Mouse (Mus musculus) kidney, adult 2 months (tissue): Measurements from ENCODE around the gene Cryaa.

Experiments used
- CTCF ChIP-seq: fragments of 200-500 bp; conservative IDR thresholded peaks from 2 replicates; pipeline ENCODE4 v1.5.1; 2011; ENCODE audit warnings: low read depth, mild to moderate bottlenecking, control low read depth, low read length, moderate library complexity, mixed read lengths; ENCODE audit not compliant: insufficient read depth, insufficient read length
- POLR2A ChIP-seq: fragments of 200-500 bp; IDR thresholded peaks from one replicate; pipeline ENCODE4 v1.6.1; 2011; ENCODE audit warnings: low read depth, low read length, control low read depth

DNA sequence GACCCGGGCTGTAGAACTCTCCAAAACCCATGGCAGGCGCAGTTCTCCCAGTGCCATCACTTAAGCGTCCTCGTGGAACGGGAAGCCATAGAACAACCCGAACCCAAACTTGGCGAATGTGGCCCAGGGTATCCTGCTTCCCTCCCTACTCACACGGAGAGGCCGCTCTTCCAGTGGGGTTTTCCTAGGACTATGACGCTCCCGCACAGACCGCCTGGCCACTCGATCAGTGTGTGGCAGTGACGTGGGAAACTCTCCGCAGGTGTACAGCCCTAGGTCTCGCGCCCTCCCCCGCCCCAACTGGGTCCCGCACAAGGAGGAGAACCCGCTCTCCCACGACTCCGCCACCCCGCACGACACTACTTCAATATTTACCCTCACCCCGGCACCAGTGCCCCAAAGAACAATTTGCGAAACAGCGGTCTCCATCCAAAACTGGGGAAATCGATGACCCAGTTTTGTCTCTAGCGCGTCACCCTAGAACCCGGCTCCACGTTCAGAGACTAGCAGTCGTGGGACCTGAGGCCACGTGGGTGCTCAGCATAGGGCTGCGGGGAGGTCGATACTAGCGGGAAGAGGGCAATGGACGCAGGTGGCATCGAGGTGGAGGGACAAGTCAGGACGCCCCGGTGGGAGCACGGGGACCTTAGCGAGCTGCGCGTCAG lies 41.2 kb upstream of the Cryaa start:
- TF ChIP-seq POLR2A (no peak), CTCF (no peak)
